In the genomic region with DNA sequence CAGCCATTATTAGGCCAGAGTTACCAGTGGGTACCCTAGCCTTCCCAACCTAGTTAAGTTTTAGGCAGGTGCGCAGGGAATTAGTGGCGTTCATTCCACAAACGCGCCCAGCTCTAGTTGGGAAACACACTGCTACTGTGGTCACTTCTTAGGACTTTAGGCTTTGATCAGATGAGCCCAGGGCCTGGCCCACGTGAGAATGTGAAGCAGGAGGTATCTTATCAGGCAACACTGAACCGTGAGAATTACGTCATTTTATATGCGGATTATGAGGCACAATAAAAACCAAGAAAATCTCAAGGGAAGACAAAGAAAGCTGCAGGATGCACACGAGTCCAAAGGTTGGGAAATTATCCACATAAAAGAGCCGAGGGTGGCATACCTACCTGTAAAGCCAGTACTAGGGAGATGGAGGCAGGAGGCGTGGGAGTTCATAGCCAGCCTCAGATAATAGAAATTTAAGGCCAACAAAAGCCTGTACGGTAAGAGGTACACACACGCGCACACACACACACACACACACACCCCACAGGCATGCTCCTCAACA, we compare ENCODE assay signal across 14 mouse cellular contexts. TPM values are rescaled to one million over a fixed set of nuclear protein-coding genes. Genes with fewer than 3 reads are reported as not detected.
A peak's percentile ranks its signal among the peaks of the same experiment; 100 is the strongest.
DNase-seq lines count a peak whose midpoint lies in the region; ATAC-seq and TF ChIP-seq lines count a peak whose summit lies in the region.
"Had no signal": no experiment of that assay in that cellular context is flagged by ENCODE, and none has a peak within 500 bp of the region (broad histone marks: within the 10 kb centered on the region; RNA-seq: fewer than 3 reads in every experiment).

No protein-coding gene starts in this region.

- peak overlapping the region; percentile 82 for H3K27ac ChIP-seq in forebrain, embryonic 10.5 days
- no peak overlapping the region for H3K27ac ChIP-seq in forebrain, embryonic 11.5 days (ENCODE audit: low read depth, low read length)
- peak overlapping the region; percentile 79; the same call in 1 of the 2 replicates for H3K27ac ChIP-seq in spleen, adult 2 months (ENCODE audit: insufficient read depth, low read length)
- peak overlapping the region; percentile 64; the same call in 1 of the 2 replicates for H3K27ac ChIP-seq in midbrain, embryonic 12.5 days (replicated peaks)
- H3K27ac ChIP-seq in stomach, postnatal 0 days (replicated peaks) = peak overlapping the region; percentile 83; the same call in 1 of the 2 replicates
- H3K27ac ChIP-seq: limb, embryonic 12.5 days; liver, embryonic 15.5 days had no signal

- H3K9ac ChIP-seq in forebrain, embryonic 11.5 days (ENCODE audit: low read length) = no peak overlapping the region
- H3K9ac ChIP-seq in midbrain, embryonic 12.5 days (replicated peaks) = no peak overlapping the region
- no peak overlapping the region for H3K9ac ChIP-seq in stomach, postnatal 0 days (ENCODE audit: low read length)
- H3K9ac ChIP-seq: limb, embryonic 12.5 days; liver, embryonic 15.5 days had no signal

- H3K4me3 ChIP-seq in forebrain, embryonic 10.5 days = no peak overlapping the region
- H3K4me3 ChIP-seq in forebrain, embryonic 11.5 days (ENCODE audit: low read depth, low read length) = no peak overlapping the region
- no peak overlapping the region for H3K4me3 ChIP-seq in spleen, adult 2 months (ENCODE audit: extremely low read depth, insufficient read depth, insufficient read length)
- H3K4me3 ChIP-seq in midbrain, embryonic 12.5 days = no peak overlapping the region
- H3K4me3 ChIP-seq in stomach, postnatal 0 days (ENCODE audit: low read depth, low read length) = no peak overlapping the region
- H3K4me3 ChIP-seq: limb, embryonic 12.5 days; liver, embryonic 15.5 days had no signal

- no peak for TF ChIP-seq EP300 in stomach, postnatal 0 days (optimal IDR thresholded peaks at IDR 0.05)

- H3K9me3 ChIP-seq in forebrain, embryonic 10.5 days = no peaks in the 10 kb centered on the region
- H3K9me3 ChIP-seq in forebrain, embryonic 11.5 days (ENCODE audit: control insufficient read depth, low read length) = no peaks in the 10 kb centered on the region
- H3K9me3 ChIP-seq in midbrain, embryonic 12.5 days = no peaks in the 10 kb centered on the region
- H3K9me3 ChIP-seq in stomach, postnatal 0 days (ENCODE audit: control insufficient read depth, low read length) = no peaks in the 10 kb centered on the region
- H3K9me3 ChIP-seq: limb, embryonic 12.5 days; liver, embryonic 15.5 days had no signal

- no peaks in the 10 kb centered on the region for H3K27me3 ChIP-seq in forebrain, embryonic 10.5 days (ENCODE audit: poor library complexity, severe bottlenecking)
- no peaks in the 10 kb centered on the region for H3K27me3 ChIP-seq in forebrain, embryonic 11.5 days (ENCODE audit: control insufficient read depth, insufficient read depth, low read length)
- no peaks in the 10 kb centered on the region for H3K27me3 ChIP-seq in spleen, adult 2 months (ENCODE audit: control insufficient read depth, insufficient read depth, low read length)
- H3K27me3 ChIP-seq in midbrain, embryonic 12.5 days = no peaks in the 10 kb centered on the region
- H3K27me3 ChIP-seq in stomach, postnatal 0 days (ENCODE audit: control insufficient read depth, insufficient read depth, low read length) = no peaks in the 10 kb centered on the region
- H3K27me3 ChIP-seq: limb, embryonic 12.5 days; liver, embryonic 15.5 days had no signal

- 89% methylated on average over 14 of the region's 14 CpGs for WGBS in forebrain, embryonic 10.5 days
- WGBS in forebrain, embryonic 11.5 days = 84% methylated on average over 14 of the region's 14 CpGs
- 85% methylated on average over 14 of the region's 14 CpGs for WGBS in spleen, adult 2 months
- 77% methylated on average over 14 of the region's 14 CpGs for WGBS in midbrain, embryonic 12.5 days
- 76% methylated on average over 14 of the region's 14 CpGs for WGBS in stomach, postnatal 0 days

- no peak overlapping the region for H3K4me2 ChIP-seq in forebrain, embryonic 11.5 days (ENCODE audit: low read depth, low read length, severe bottlenecking)
- no peak overlapping the region for H3K4me2 ChIP-seq in midbrain, embryonic 12.5 days (replicated peaks)
- H3K4me2 ChIP-seq in stomach, postnatal 0 days (replicated peaks; ENCODE audit: low read depth) = no peak overlapping the region
- H3K4me2 ChIP-seq: limb, embryonic 12.5 days; liver, embryonic 15.5 days had no signal

- H3K36me3 ChIP-seq in forebrain, embryonic 10.5 days (replicated peaks) = peaks cover 60% of the 10 kb centered on the region
- no peaks in the 10 kb centered on the region for H3K36me3 ChIP-seq in forebrain, embryonic 11.5 days (ENCODE audit: control insufficient read depth, insufficient read depth, low read length)
- H3K36me3 ChIP-seq in spleen, adult 2 months (ENCODE audit: control insufficient read depth, insufficient read depth, low read length) = peaks cover 20% of the 10 kb centered on the region
- peaks cover 33% of the 10 kb centered on the region for H3K36me3 ChIP-seq in midbrain, embryonic 12.5 days
- peaks cover 2% of the 10 kb centered on the region; the same call in 1 of the 2 replicates for H3K36me3 ChIP-seq in stomach, postnatal 0 days (ENCODE audit: control insufficient read depth, insufficient read depth, low read length)

- no peak for TF ChIP-seq POLR2A in spleen, adult 2 months (IDR thresholded peaks at IDR 0.05; ENCODE audit: low read depth, low read length)

- DNase-seq in forebrain, embryonic 10.5 days (ENCODE audit: extremely low spot score, low spot score) = no peak
- DNase-seq in forebrain, embryonic 11.5 days (ENCODE audit: low spot score) = no peak
- no peak for DNase-seq in spleen, adult 2 months (ENCODE audit: low read depth in 1 of 2, low spot score in 2 of 2)
- DNase-seq in spleen, postnatal 14 days (ENCODE audit: low spot score in 2 of 2) = no peak
- no peak for DNase-seq in stomach, postnatal 0 days (ENCODE audit: low spot score)
- DNase-seq in thymus, postnatal 14 days = no peak
- DNase-seq in lung, postnatal 25 days (ENCODE audit: low spot score) = no peak
- DNase-seq: adrenal gland, postnatal 36 days; embryo, embryonic 11 days; kidney, adult 8-10 months; thymus, postnatal 4 days had no signal

- ATAC-seq in forebrain, embryonic 11.5 days (replicated peaks; ENCODE audit: low FRiP score) = no peak
- no peak for ATAC-seq in midbrain, embryonic 12.5 days (ENCODE audit: low FRiP score, low read depth)
- ATAC-seq in stomach, postnatal 0 days (ENCODE audit: low FRiP score, low TSS enrichment) = no peak

- H3K4me1 ChIP-seq in forebrain, embryonic 10.5 days = peaks cover 66% of the 10 kb centered on the region
- H3K4me1 ChIP-seq in forebrain, embryonic 11.5 days (replicated peaks; ENCODE audit: control insufficient read depth, insufficient read depth, low read length) = peaks cover 3% of the 10 kb centered on the region; the same call in 1 of the 2 replicates
- H3K4me1 ChIP-seq in spleen, adult 2 months (ENCODE audit: control insufficient read depth, insufficient read depth, insufficient read length) = peaks cover 42% of the 10 kb centered on the region
- peaks cover 54% of the 10 kb centered on the region for H3K4me1 ChIP-seq in midbrain, embryonic 12.5 days
- H3K4me1 ChIP-seq in stomach, postnatal 0 days (replicated peaks; ENCODE audit: control insufficient read depth, insufficient read depth) = peaks cover 7% of the 10 kb centered on the region; the same call in 1 of the 2 replicates

- TF ChIP-seq CTCF in spleen, adult 2 months (IDR thresholded peaks at IDR 0.05; ENCODE audit: extremely low read depth, insufficient read depth, insufficient read length, insufficient replicate concordance) = no peak
- no peak for TF ChIP-seq CTCF in stomach, postnatal 0 days (IDR thresholded peaks at IDR 0.05; ENCODE audit: low read depth)

RNA-seq across cellular contexts. Expression of gene Cotl1, which starts 29.3 kb away (rescaled TPM):
- 109 and 114 TPM in 2 replicates for polyA plus RNA-seq in forebrain, embryonic 10.5 days (2016; fragmentation: Nextera tagmentation; extraction: Ambion mirVana)
- 167 and 251 TPM in 2 replicates for polyA plus RNA-seq in forebrain, embryonic 11.5 days (2014; fragmentation: Nextera tagmentation; extraction: Ambion mirVana)
- polyA plus RNA-seq in spleen, adult 2 months (2012; rRNA removed) = 606 and 770 TPM in 2 replicates
- 93.4 and 131 TPM in 2 replicates for polyA plus RNA-seq in midbrain, embryonic 12.5 days (2016; fragmentation: Nextera tagmentation; extraction: Ambion mirVana)
- 100 and 106 TPM in 2 replicates for polyA plus RNA-seq in stomach, postnatal 0 days (2015; fragmentation: Nextera tagmentation; extraction: Ambion mirVana)

RNA-seq across cellular contexts. Expression of gene Tldc1, which starts 32.8 kb away (rescaled TPM):
- 16.7 and 17.3 TPM in 2 replicates for polyA plus RNA-seq in forebrain, embryonic 10.5 days (2016; fragmentation: Nextera tagmentation; extraction: Ambion mirVana)
- 12.6 and 13.4 TPM in 2 replicates for polyA plus RNA-seq in forebrain, embryonic 11.5 days (2014; fragmentation: Nextera tagmentation; extraction: Ambion mirVana)
- 4.8 and 6.2 TPM in 2 replicates for polyA plus RNA-seq in spleen, adult 2 months (2012; rRNA removed)
- 10.3 and 13.3 TPM in 2 replicates for polyA plus RNA-seq in midbrain, embryonic 12.5 days (2016; fragmentation: Nextera tagmentation; extraction: Ambion mirVana)
- 9.1 and 10.7 TPM in 2 replicates for polyA plus RNA-seq in stomach, postnatal 0 days (2015; fragmentation: Nextera tagmentation; extraction: Ambion mirVana)

RNA-seq across cellular contexts. Expression of gene Klhl36, which starts 51.0 kb away (rescaled TPM):
- polyA plus RNA-seq in forebrain, embryonic 10.5 days (2016; fragmentation: Nextera tagmentation; extraction: Ambion mirVana) = 10.8 and 11.1 TPM in 2 replicates
- 7.3 and 9.9 TPM in 2 replicates for polyA plus RNA-seq in forebrain, embryonic 11.5 days (2014; fragmentation: Nextera tagmentation; extraction: Ambion mirVana)
- 27.2 and 54.6 TPM in 2 replicates for polyA plus RNA-seq in spleen, adult 2 months (2012; rRNA removed)
- polyA plus RNA-seq in midbrain, embryonic 12.5 days (2016; fragmentation: Nextera tagmentation; extraction: Ambion mirVana) = 13.1 and 14.7 TPM in 2 replicates
- polyA plus RNA-seq in stomach, postnatal 0 days (2015; fragmentation: Nextera tagmentation; extraction: Ambion mirVana) = 9.0 and 10.0 TPM in 2 replicates
